Mouse (Mus musculus) heart, embryonic 14.5 days (tissue): ENCODE data around the gene Palm3. TPM values are rescaled to one million over a fixed set of nuclear protein-coding genes. Genes with fewer than 3 reads are reported as not detected.

ENCODE experiments used
- ATAC-seq: fragments of 200-750 bp; cut with Nextera tagmentation; 2 replicates; pipeline ENCODE4 v1.8.0; 2017; ENCODE audit warnings: low read depth, moderate TSS enrichment; ENCODE audit not compliant: insufficient number of reproducible peaks, insufficient read depth, low FRiP score
- H3K27ac ChIP-seq, 2 experiments: fragments of 200-500 bp in 1 of 2; fragments of 300-500 bp in 1 of 2; sonication (generic) in 1 of 2; replicated peaks in 1 of 2; 2 replicates each; pipeline ENCODE4 v1.5.1; 2012 to 2014; ENCODE audit warnings: low read depth in 2 of 2, low read length in 2 of 2, control low read depth in 1 of 2, mild to moderate bottlenecking in 1 of 2, mixed read lengths in 1 of 2; ENCODE audit not compliant: control insufficient read depth in 1 of 2, insufficient read depth in 1 of 2
- H3K27me3 ChIP-seq: fragments of 300-500 bp; sonication (generic); 2 replicates; pipeline ENCODE4 v1.6.1; 2014; ENCODE audit warnings: mild to moderate bottlenecking, low read length, control low read depth; ENCODE audit not compliant: control insufficient read depth, insufficient read depth
- H3K36me3 ChIP-seq: fragments of 300-500 bp; sonication (generic); 2 replicates; pipeline ENCODE4 v1.6.1; 2014; ENCODE audit warnings: mild to moderate bottlenecking, control low read depth, low read length, mixed read lengths; ENCODE audit not compliant: control insufficient read depth, insufficient read depth
- H3K4me1 ChIP-seq, 2 experiments: fragments of 200-500 bp in 1 of 2; fragments of 300-500 bp in 1 of 2; sonication (generic) in 1 of 2; 2 replicates each; pipeline ENCODE4 v1.6.1; 2012 to 2014; ENCODE audit warnings: low read length in 2 of 2, control low read depth in 1 of 2, mixed read lengths in 1 of 2; ENCODE audit not compliant: control insufficient read depth in 2 of 2, insufficient read depth in 2 of 2
- H3K4me2 ChIP-seq: fragments of 300-500 bp; sonication (generic); 2 replicates; pipeline ENCODE4 v1.6.1; 2014; ENCODE audit warnings: mild to moderate bottlenecking, low read length
- H3K4me3 ChIP-seq, 2 experiments: fragments of 200-500 bp in 1 of 2; fragments of 300-500 bp in 1 of 2; sonication (generic) in 1 of 2; 2 replicates each; pipeline ENCODE4 v1.5.1; 2012 to 2014; ENCODE audit warnings: low read length in 2 of 2, mild to moderate bottlenecking in 2 of 2, control low read depth in 1 of 2, low read depth in 1 of 2, moderate library complexity in 1 of 2; ENCODE audit not compliant: control insufficient read depth in 1 of 2, insufficient read depth in 1 of 2
- H3K9ac ChIP-seq: fragments of 300-500 bp; sonication (generic); 2 replicates; pipeline ENCODE4 v1.6.1; 2014; ENCODE audit warnings: mild to moderate bottlenecking, low read length
- H3K9me3 ChIP-seq: fragments of 300-500 bp; sonication (generic); 2 replicates; pipeline ENCODE4 v1.6.1; 2016; ENCODE audit warnings: low read length, control low read depth; ENCODE audit not compliant: control insufficient read depth
- WGBS: fragments of 180-500 bp; shearing (Covaris S2); extraction: QIAGEN DNeasy Blood & Tissue Kit; methylation state at CpG from one replicate; pipeline ENCODE4 v1.1.7; 2014; 5-methylcytosine and 5-hydroxymethylcytosine counted together
- polyA plus RNA-seq: library from polyadenylated mRNA; unstranded; fragments of >200 nt; fragmentation: Nextera tagmentation; extraction: Ambion mirVana; gene quantifications from 2 replicates; pipeline ENCODE4 v1.2.1, GENCODE M21; 2014

Palm3 gene
- polyA plus RNA-seq, 1 experiment from 2014 or later = 1.2 TPM

DNA sequence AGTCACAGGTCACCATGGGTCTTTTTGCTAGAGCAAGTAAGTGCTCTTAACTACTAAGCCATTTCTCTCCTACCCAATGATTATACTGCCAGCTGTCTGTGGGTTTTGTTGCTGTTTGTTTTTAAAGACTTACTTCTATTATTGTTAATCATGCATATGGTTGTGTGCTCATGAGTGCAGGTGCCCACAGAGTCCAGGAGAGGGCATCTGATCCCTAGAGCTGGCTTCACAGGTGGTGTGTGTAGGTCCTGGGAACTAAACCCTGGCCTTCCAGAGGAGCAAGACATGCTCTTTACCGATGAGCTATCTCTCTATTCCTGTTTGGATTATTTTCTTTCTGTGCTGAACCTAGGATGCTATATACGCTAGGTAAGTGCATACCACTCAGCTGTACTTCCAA is 38.0 kb downstream of the Palm3 start:
- Histone ChIP-seq H3K9me3 (no peaks in the 10 kb centered on the region), H3K9ac (no peak overlapping the region), H3K4me1 (no peaks in the 10 kb centered on the region; a peak in 1 of 4 replicates), H3K4me2 (no peak overlapping the region), H3K27ac (no peak overlapping the region), H3K27me3 (no peaks in the 10 kb centered on the region), H3K4me3 (no peak overlapping the region), H3K36me3 (no peaks in the 10 kb centered on the region)
- no peak for ATAC-seq
- WGBS = 84% methylated on average over 2 of the region's 2 CpGs

DNA sequence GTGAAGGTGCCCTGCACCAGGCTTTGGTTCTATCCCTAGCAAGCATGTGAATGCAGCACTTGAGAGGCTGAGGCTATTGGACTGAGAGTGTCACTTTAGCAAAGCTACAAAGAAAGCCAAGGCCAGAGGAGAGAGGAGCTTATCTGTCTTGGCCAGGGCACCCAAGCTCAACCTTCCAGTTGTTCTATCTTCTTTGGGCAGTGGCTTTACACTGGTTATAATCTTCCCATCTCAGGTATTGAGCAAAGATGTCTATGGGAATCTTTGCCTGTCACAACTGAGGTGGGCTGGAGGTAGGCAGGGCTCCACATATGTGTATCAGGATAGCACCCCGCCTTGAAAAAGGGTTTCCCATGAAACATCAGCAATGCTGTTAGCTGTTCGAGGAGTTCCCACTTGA is 39.0 kb downstream of the Palm3 start:
- Histone ChIP-seq H3K4me2 (no peak overlapping the region), H3K4me3 (no peak overlapping the region), H3K27me3 (no peaks in the 10 kb centered on the region), H3K9me3 (no peaks in the 10 kb centered on the region), H3K9ac (no peak overlapping the region), H3K36me3 (no peaks in the 10 kb centered on the region), H3K27ac (no peak overlapping the region), H3K4me1 (no peaks in the 10 kb centered on the region; a peak in 1 of 4 replicates)
- no peak for ATAC-seq
- WGBS = 82% methylated on average over 2 of the region's 2 CpGs

DNA sequence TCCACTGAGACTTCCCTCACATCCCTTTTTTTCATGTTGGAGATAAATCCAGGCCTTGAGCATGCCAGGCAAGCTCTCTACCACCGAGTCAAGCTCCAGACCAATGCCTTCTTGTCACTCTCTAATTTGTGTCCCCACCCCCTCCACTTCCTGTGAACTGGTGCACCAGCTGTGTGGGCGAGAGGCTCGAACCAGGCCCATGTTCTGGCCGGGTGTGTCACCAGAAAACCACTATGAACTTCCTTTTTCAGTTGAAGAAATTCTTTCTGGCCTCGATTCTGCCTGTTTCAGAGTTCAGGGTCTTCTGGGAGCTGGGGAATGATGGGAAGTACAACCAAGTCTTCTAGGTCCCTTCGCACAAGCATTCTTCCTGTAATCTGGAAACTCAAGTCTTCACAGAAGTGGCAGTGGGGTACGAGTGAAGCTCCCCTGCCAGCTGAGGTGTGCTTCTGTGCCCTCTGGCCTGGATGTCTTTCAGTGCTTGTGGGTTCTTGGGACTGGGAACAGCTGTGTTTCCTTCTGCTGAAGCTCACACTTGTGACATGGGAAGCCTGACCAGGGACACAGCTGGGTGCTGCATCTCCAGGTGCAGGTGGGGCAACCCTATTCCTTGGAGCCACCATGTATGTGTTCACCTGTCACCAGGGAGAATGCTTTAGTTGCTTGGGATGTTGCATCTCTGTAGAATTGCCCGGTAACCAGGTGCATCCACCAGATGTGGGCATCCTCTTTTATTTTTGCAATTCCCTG is 42.8 kb downstream of the Palm3 start:
- no peaks in the 10 kb centered on the region for H3K27me3 ChIP-seq
- no peaks in the 10 kb centered on the region for H3K36me3 ChIP-seq
- no peak overlapping the region for H3K9ac ChIP-seq
- ATAC-seq = no peak
- 0 out of 4 replicates have a peak overlapping the region, but pooled peaks of 1 of the 2 experiments have one; percentile 28 for H3K27ac ChIP-seq
- WGBS = 62% methylated on average over 8 of the region's 8 CpGs
- H3K9me3 ChIP-seq = no peaks in the 10 kb centered on the region
- H3K4me3 ChIP-seq = no peak overlapping the region
- H3K4me1 ChIP-seq = peaks cover 9 to 22% of the 10 kb centered on the region in 2 experiments
- no peak overlapping the region for H3K4me2 ChIP-seq

DNA sequence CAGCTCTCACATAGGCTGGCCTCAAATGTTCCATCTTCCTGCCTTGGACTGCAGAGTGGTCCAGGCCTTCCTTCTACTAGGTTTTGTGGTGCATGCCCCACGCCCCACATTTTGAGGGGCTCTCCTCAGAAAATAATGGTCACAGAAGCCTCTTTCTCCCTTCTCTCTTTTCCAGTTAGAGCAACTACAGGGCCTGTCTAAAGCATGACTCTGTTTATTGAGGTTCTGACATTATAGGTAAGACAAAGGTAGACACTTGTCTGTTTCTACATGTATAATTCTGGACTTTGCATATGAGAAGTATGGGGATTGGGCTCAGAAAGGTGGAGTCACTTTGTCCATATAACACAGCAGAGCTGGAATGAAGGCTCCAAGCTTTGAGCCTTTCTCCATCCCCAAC is 43.8 kb downstream of the Palm3 start, which contains the start of gene Gm10643:
Gene Gm10643, minus strand, starts transcription at position 101 of the 400 bp plus-strand sequence.
- Histone ChIP-seq H3K4me1 (peaks cover 13 to 32% of the 10 kb centered on the region in 2 experiments), H3K9me3 (no peaks in the 10 kb centered on the region), H3K4me3 (peak within 1 kb of the TSS; percentile 73 to 74), H3K27ac (peak within 1 kb of the TSS; percentile 78 to 90), H3K4me2 (peak within 1 kb of the TSS; percentile 88), H3K9ac (peak within 1 kb of the TSS; percentile 86), H3K27me3 (no peaks in the 10 kb centered on the region), H3K36me3 (no peaks in the 10 kb centered on the region)
- 92% methylated on average over 1 of the region's 1 CpGs for WGBS
- no peak for ATAC-seq

DNA sequence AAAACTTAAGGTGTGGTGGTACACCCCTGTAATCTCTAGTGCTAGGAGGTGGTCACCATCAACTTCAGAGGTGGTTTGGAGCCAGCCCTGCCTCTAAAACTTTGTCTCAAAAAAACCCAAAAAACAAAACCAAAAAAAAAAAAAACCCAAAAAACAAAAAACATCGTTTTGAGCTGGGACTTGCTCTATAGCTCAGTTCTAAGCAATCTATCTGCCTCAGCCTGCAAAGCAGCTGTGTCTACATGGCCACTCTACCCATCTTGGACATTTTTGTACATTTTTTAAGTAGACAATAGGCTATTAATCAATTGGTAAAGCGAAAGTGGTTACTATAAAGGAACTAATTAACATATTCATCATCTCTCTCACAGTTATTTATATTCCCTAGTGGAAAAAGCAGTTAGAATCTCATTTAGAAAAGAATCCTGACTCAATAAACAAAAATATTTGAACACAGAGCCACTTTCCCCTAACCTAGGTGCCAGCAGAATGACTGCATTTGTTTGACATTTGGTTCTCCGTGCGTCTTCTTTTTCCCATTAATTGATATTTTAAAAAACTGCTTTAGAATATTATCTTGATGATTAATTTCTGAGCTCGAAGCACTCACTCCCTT is 44.3 kb downstream of the Palm3 start:
- peak overlapping the region; percentile 78 to 90 for H3K27ac ChIP-seq
- H3K4me1 ChIP-seq = peaks cover 13 to 34% of the 10 kb centered on the region in 2 experiments
- H3K9me3 ChIP-seq = no peaks in the 10 kb centered on the region
- H3K4me2 ChIP-seq = peak overlapping the region; percentile 88
- no peaks in the 10 kb centered on the region for H3K27me3 ChIP-seq
- H3K4me3 ChIP-seq = peak overlapping the region; percentile 73 to 74
- peak overlapping the region; percentile 86 for H3K9ac ChIP-seq
- no peak for ATAC-seq
- no peaks in the 10 kb centered on the region for H3K36me3 ChIP-seq
- WGBS = 26% methylated on average over 5 of the region's 5 CpGs

DNA sequence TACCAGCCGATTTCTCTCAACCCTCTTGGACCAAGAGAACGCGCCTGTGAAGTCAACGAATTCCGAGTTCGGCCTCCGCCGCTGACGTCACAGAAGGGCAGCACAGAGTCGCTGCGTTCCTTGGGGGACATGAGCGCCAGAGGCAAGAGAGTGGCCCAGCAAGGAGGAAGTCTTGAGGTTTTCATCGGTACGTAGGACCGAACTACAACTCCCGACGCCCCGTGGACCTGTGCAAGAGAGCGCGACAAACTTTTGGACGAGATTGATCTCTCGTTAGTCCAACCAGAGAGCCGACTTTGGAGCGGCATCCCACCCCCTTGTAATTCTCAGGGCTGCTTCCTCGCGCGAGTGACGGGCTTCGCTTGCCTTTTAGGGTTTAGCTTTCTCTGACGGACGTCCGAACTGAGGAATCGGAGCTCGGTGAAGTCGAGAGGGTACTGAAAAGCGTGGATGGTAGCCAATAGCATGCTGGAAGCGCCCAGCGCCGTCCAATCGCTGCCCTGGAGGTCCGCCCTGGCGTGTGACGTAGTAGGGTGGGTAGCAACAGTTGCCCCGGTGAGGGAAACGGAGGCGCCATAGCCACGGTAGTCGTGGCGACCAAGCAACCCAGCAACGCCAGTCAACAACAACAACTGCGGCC is 45.1 kb downstream of the Palm3 start, which contains the start of gene Rfx1:
Gene Rfx1, plus strand, starts transcription at position 544 of the 640 bp plus-strand sequence.
- Histone ChIP-seq H3K9me3 (no peaks in the 10 kb centered on the region), H3K9ac (peak within 1 kb of the TSS; percentile 86), H3K36me3 (no peaks in the 10 kb centered on the region), H3K4me1 (peaks cover 14 to 42% of the 10 kb centered on the region in 2 experiments), H3K27ac (peak within 1 kb of the TSS; percentile 78 to 91), H3K4me3 (peak within 1 kb of the TSS; percentile 73 to 74), H3K4me2 (peak within 1 kb of the TSS; percentile 88), H3K27me3 (no peaks in the 10 kb centered on the region)
- ATAC-seq = peak; percentile 97
- under 1% methylated on average over 51 of the region's 51 CpGs for WGBS

DNA sequence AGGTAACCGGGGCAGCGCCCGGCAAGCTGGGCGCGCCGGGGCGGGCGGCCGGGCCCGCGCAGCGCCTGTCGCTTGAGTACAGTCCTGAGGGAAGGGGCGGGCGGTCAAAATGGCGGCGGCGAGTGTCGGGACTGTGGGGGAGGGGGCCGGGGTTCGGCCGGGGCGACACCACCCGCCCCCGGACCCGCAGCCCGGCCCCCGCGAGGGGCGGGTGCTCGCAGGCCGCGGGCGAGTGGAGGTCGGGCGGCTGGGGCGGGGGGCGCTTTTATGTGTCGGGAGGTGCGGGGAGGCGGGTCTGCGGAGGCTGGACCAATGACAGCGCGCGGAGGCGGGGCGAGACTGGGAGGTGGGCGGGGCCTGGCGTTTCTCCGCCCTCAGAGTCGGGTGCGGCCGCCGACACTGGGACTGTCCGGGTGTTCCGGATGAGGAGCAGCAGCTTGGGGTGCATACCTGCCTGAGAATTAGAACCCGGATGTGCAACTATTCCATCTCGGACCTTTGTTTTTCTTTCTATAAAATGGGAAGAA is 45.8 kb downstream of the Palm3 start:
- Histone ChIP-seq H3K36me3 (no peaks in the 10 kb centered on the region), H3K4me3 (peak overlapping the region; percentile 70 to 73), H3K9me3 (no peaks in the 10 kb centered on the region), H3K27ac (peak overlapping the region; percentile 68 to 91), H3K9ac (peak overlapping the region; percentile 82), H3K4me2 (peak overlapping the region; percentile 64), H3K4me1 (peaks cover 19 to 49% of the 10 kb centered on the region in 2 experiments), H3K27me3 (no peaks in the 10 kb centered on the region)
- under 1% methylated on average over 52 of the region's 58 CpGs for WGBS
- peak; percentile 73 for ATAC-seq
